Mouse (Mus musculus) NIH3T3 (cell line): Measurements from ENCODE around the gene Gm3233.
"Not testable (repeated sequence)": the region's sequence is repeated elsewhere in the genome, so short reads cannot be mapped to it uniquely, and the experiment has no call there.

Source experiments
- DNase-seq: peaks from one replicate; pipeline ENCODE4 v3.0.0-alpha.2; 2012; ENCODE audit warnings: low read depth

The Gm3233 gene

GRCm38 (mm10) chr10:77759582-77759981 is at the start of gene Gm3233:
TSS of gene Gm3233 (minus strand) at chr10:77759682.
- not testable (repeated sequence) for DNase-seq

GRCm38 (mm10) chr10:77804095-77804494 is 44.6 kb upstream of the Gm3233 start:
- DNase-seq, result no peak

- DNase-seq, result no peak
These were observed 39.5 kb upstream of the Gm3233 start, which contains the start of gene Gm19668 for GRCm38 (mm10) chr10:77798921-77799508. TSS of gene Gm19668 (minus strand) at chr10:77799133.

GRCm38 (mm10) chr10:77798164-77798920 is 38.9 kb upstream of the Gm3233 start:
- DNase-seq, result not testable (repeated sequence)

GRCm38 (mm10) chr10:77797677-77798076 is 38.2 kb upstream of the Gm3233 start:
- DNase-seq, result no peak

- no peak for DNase-seq
These were observed 35.5 kb upstream of the Gm3233 start, which contains the start of gene Gm9639 for GRCm38 (mm10) chr10:77794976-77795375. TSS of gene Gm9639 (minus strand) at chr10:77795076.

GRCm38 (mm10) chr10:77788621-77789020 is 29.1 kb upstream of the Gm3233 start:
- DNase-seq, result no peak

- DNase-seq, result not testable (repeated sequence)
These were observed 28.4 kb upstream of the Gm3233 start, which contains the start of gene Gm7137 for GRCm38 (mm10) chr10:77787876-77788275. TSS of gene Gm7137 (minus strand) at chr10:77788200.

GRCm38 (mm10) chr10:77783396-77783795 is 23.9 kb upstream of the Gm3233 start:
- not testable (repeated sequence) for DNase-seq

GRCm38 (mm10) chr10:77782442-77782841 is 23.0 kb upstream of the Gm3233 start, which contains the start of gene Gm3250:
TSS of gene Gm3250 (minus strand) at chr10:77782542.
- DNase-seq, result not testable (repeated sequence)

GRCm38 (mm10) chr10:77776844-77777243 is 17.4 kb upstream of the Gm3233 start, which contains the start of gene Gm7138:
TSS of gene Gm7138 (minus strand) at chr10:77776944.
- not testable (repeated sequence) for DNase-seq

GRCm38 (mm10) chr10:77772142-77772541 is 12.7 kb upstream of the Gm3233 start:
- DNase-seq, result not testable (repeated sequence)

- DNase-seq, result not testable (repeated sequence)
These were observed 11.7 kb upstream of the Gm3233 start, which contains the start of gene Gm3238 for GRCm38 (mm10) chr10:77771225-77771624. TSS of gene Gm3238 (minus strand) at chr10:77771325.

- DNase-seq, result no peak
These were observed 10.2 kb upstream of the Gm3233 start for GRCm38 (mm10) chr10:77769727-77770126.

GRCm38 (mm10) chr10:77753448-77753847 is 6.0 kb downstream of the Gm3233 start:
- peak; percentile 12 for DNase-seq

GRCm38 (mm10) chr10:77752312-77752711 is 7.2 kb downstream of the Gm3233 start:
- not testable (repeated sequence) for DNase-seq

GRCm38 (mm10) chr10:77751254-77751653 is 8.2 kb downstream of the Gm3233 start, which contains the start of gene Gm9736:
TSS of gene Gm9736 (minus strand) at chr10:77751354.
- DNase-seq, result not testable (repeated sequence)

- not testable (repeated sequence) for DNase-seq
These were observed 8.8 kb downstream of the Gm3233 start for GRCm38 (mm10) chr10:77750686-77751085.

- not testable (repeated sequence) for DNase-seq
These were observed 17.4 kb downstream of the Gm3233 start, which contains the start of gene Gm18596 for GRCm38 (mm10) chr10:77741924-77742688. TSS of gene Gm18596 (minus strand) at chr10:77742638.

- DNase-seq, result no peak
These were observed 20.6 kb downstream of the Gm3233 start for GRCm38 (mm10) chr10:77738929-77739328.

- no peak for DNase-seq
These were observed 23.6 kb downstream of the Gm3233 start for GRCm38 (mm10) chr10:77735928-77736327.

GRCm38 (mm10) chr10:77729241-77729640 is 30.2 kb downstream of the Gm3233 start:
- DNase-seq, result peak; percentile 22
